Comparison of ENCODE assay signal across 18 mouse cellular contexts in genomic region chr12:108400951-108401350, GRCm38 (mm10). TPM values are rescaled to one million over a fixed set of nuclear protein-coding genes. Genes with fewer than 3 reads are reported as not detected.
"Had no signal": no experiment of that assay in that cellular context is flagged by ENCODE, and none has a peak within 500 bp of the region (broad histone marks: within the 10 kb centered on the region; RNA-seq: fewer than 3 reads in every experiment).

No protein-coding gene starts in this region.

- H3K9me3 ChIP-seq: limb, embryonic 12.5 days; limb, embryonic 15.5 days; lung, embryonic 15.5 days had no signal

- H3K36me3 ChIP-seq: limb, embryonic 12.5 days; limb, embryonic 15.5 days; lung, embryonic 15.5 days had no signal

- H3K4me2 ChIP-seq: limb, embryonic 12.5 days; limb, embryonic 15.5 days; liver, embryonic 11.5 days; lung, embryonic 15.5 days; midbrain, embryonic 11.5 days had no signal

- DNase-seq: kidney, postnatal 25 days; layer of hippocampus, adult 9-11 months; liver, postnatal 0 days; lung, postnatal 14 days; lung, postnatal 4 days; midbrain, embryonic 14.5 days; thymus, adult 18-20 months; thymus, postnatal 36 days had no signal

- H3K4me3 ChIP-seq: layer of hippocampus, adult 2 months; limb, embryonic 12.5 days; limb, embryonic 15.5 days; lung, embryonic 15.5 days had no signal

- H3K27ac ChIP-seq: kidney, postnatal 0 days; layer of hippocampus, adult 2 months; limb, embryonic 12.5 days; limb, embryonic 15.5 days; liver, embryonic 14.5 days; lung, embryonic 15.5 days had no signal

- H3K27me3 ChIP-seq: limb, embryonic 12.5 days; limb, embryonic 15.5 days; lung, embryonic 15.5 days had no signal

- H3K9ac ChIP-seq: limb, embryonic 12.5 days; limb, embryonic 15.5 days; liver, embryonic 14.5 days; liver, postnatal 0 days; lung, embryonic 15.5 days had no signal

- ATAC-seq: liver, postnatal 0 days had no signal

RNA-seq across cellular contexts. Expression of gene Eml1, which starts 30.2 kb away (rescaled TPM):
- total RNA-seq: megakaryocyte progenitor cell, adult 5-6 weeks; megakaryocyte-erythroid progenitor cell, adult 5-6 weeks had no signal
